Mouse (Mus musculus) lung, adult 2 months (tissue): Measurements from ENCODE around the gene Etv3. TPM values are rescaled to one million over a fixed set of nuclear protein-coding genes. Genes with fewer than 3 reads are reported as not detected.
"Not testable (repeated sequence)": the region's sequence is repeated elsewhere in the genome, so short reads cannot be mapped to it uniquely, and the experiment has no call there.

Experiments
- DNase-seq: peaks from one replicate; pipeline ENCODE4 v3.0.0; 2022
- H3K4me1 ChIP-seq: fragments of 200-500 bp; 2 replicates; pipeline ENCODE4 v1.6.1; 2011; ENCODE audit warnings: low read length; ENCODE audit not compliant: control insufficient read depth, insufficient read depth
- H3K4me3 ChIP-seq: fragments of 200-500 bp; replicated peaks from 2 replicates; pipeline ENCODE3; 2011; ENCODE audit warnings: low read depth, mild to moderate bottlenecking, control low read depth, low read length; ENCODE audit errors: extremely low read depth
- CTCF ChIP-seq: fragments of 200-500 bp; IDR thresholded peaks from 2 replicates; pipeline ENCODE4 v1.5.1; 2011; ENCODE audit warnings: mild to moderate bottlenecking, low read length, control low read depth; ENCODE audit not compliant: insufficient read depth
- POLR2A ChIP-seq: fragments of 200-500 bp; IDR thresholded peaks from 2 replicates; pipeline ENCODE4 v1.6.1; 2011; ENCODE audit warnings: low read depth, mild to moderate bottlenecking, control low read depth, low read length, borderline replicate concordance; ENCODE audit errors: extremely low read depth
- WGBS: fragments of 180-500 bp; shearing (Covaris S2); methylation state at CpG from one replicate; pipeline ENCODE4 v1.1.7; 2018; 5-methylcytosine and 5-hydroxymethylcytosine counted together
- polyA plus RNA-seq: library from polyadenylated mRNA; depleted of rRNA; stranded (reverse); fragments of >200 nt; gene quantifications from 2 replicates; pipeline ENCODE4 v1.2.3, GENCODE M21; 2012

Gene Etv3
- polyA plus RNA-seq, 1 experiment = 17.8 TPM

DNA sequence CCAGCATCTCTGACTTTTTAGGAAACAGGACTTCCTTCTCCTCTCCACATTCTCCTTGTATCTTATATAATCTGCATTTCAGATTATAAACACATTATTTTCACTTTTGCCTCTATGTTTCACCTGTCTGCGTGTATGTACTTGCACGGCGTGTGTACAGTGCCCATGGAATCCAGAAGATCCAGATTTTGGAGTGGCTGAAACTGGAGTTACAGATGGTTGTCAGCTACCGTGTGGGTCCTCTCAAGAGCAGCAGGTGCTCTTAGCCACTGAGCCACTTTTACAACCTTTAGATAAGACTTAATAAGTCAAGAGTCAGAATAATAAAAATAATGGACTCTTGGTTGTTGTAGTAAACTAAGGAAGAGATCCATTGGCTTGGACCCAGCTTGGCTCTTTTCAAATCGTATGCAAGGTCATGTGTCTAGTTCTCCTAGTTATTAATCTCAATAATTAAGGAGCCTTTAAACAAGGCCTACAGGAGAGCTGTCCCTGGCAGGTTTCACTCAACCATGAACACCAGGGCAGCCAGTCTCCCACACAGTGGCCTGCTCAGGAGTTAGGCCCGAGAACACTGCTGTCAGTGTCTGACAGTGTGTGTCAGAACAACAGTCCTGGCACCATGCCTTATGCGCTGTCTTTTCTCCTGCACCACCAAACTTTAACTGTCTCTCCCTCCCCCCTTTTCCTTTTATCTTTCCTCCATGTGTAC is 8.6 kb downstream of the Etv3 start:
- 65% methylated on average over 7 of the region's 7 CpGs for WGBS
- DNase-seq = no peak
- Histone ChIP-seq H3K4me3 (no peak overlapping the region), H3K4me1 (no peaks in the 10 kb centered on the region; the same call in 1 of the 2 replicates)
- no peak for TF ChIP-seq CTCF
- no peak for TF ChIP-seq POLR2A

DNA sequence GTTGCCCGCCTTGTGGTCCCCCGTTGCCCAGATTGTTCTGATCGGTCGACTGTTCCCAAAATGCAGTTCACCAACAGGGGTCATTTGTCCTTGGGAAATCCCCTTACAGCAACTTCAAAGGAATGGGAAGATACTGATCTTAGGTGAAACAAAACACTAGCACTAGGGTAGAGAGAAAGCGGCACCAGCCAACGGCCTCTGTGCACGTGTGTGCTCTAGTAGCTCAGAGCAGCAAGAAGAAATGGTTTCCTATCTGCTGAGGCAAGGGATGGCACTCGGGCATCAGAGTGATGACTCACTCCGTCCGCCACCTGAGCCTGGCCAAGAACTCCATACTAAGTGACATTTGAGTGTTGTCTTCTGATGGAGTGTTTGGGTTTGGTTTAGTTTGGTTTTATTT is 12.8 kb downstream of the Etv3 start:
- Histone ChIP-seq H3K4me3 (no peak overlapping the region), H3K4me1 (no peaks in the 10 kb centered on the region; the same call in 1 of the 2 replicates)
- DNase-seq = no peak
- WGBS = 54% methylated on average over 10 of the region's 10 CpGs
- TF ChIP-seq POLR2A = no peak
- TF ChIP-seq CTCF = no peak

DNA sequence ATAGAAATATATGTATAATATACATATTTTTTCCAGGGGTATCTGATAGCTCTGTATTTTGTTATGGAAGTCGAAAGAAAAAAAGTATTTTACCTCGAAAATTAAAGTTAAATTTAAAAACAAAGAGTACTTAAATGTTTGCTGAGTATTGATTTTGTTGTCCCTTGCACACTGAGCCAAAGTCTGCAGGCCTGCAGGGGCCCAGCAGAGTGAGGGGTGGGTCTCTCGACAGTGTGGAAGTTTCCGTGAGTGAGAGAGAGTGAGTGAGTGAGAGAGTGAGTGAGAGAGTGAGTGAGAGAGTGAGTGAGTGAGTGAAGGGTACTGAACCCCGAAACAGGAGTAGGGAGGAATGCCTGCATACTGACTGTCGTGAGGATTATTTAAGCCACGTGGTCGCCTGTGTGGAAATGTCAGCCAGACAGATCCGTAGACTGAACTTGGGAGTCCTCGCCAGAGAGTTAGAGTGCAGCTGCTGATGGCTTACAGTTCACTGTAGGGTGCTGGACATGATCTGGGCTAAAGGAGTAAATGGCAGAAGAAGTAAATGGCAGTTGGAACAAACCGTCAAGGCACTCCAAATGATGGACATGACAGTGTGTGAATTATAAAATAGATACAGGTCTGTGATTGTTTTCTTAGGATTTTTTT is 14.9 kb downstream of the Etv3 start:
- Histone ChIP-seq H3K4me3 (no peak overlapping the region), H3K4me1 (no peaks in the 10 kb centered on the region; the same call in 1 of the 2 replicates)
- DNase-seq = no peak
- TF ChIP-seq CTCF = no peak
- TF ChIP-seq POLR2A = no peak
- 73% methylated on average over 11 of the region's 11 CpGs for WGBS

DNA sequence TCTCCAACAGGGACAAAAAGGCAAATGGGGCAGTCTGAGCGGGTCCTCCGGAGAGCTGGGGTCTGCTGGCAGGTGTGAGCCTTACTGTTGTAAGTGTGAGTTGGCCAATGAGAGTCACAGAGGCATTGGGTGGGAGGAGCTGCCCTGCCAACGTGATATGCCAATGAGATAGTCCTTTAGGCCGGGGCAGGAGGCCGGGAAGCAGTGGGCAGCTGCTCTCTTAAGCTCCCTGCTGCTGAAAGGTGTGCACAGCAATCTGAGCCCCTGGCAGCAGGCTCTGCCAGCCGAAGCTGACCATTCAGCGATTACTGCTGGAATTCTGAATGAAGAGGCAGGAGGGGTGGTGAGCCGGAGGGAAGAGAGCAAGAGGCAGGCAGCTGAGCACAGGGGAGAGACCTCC is 15.5 kb downstream of the Etv3 start:
- H3K4me1 ChIP-seq = no peaks in the 10 kb centered on the region; the same call in 1 of the 2 replicates
- TF ChIP-seq POLR2A (no peak), CTCF (no peak)
- no peak for DNase-seq
- no peak overlapping the region for H3K4me3 ChIP-seq
- WGBS = 51% methylated on average over 8 of the region's 8 CpGs

DNA sequence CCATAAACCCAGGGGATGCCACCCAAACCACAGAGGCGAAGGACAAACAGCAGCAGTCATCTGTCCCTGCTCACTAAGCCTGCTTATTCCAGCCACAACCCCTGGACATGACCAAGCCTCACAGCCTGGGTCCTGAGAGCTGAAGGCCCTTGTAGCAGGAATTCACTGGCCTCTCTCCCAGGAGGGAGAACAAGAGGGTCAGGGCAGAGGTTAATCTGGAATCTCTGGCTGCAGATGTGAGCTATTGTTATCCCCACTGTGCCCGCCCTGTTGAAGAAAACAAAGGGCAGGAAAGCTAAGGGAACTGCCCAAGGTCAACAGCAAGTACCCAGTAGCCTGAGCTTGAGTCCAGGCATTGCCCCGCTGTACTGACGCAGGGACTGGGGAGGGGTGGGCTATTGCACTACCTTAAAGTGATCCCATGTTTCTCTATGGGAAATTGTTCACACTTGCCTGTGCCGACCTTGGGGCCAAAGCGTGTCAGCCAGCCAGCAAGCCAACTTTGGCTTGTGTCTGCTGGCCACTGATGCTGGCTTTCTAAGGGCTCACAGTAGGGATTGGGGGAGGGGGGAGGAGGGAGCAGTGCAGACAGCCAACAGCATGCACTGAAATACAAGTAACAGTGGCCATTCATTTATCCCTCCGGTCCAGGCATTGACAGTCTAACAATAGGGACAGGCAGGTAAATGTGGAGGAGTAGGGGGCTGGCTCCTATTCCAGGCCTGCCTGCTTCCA is 17.4 kb downstream of the Etv3 start:
- no peak for DNase-seq
- no peak for TF ChIP-seq CTCF
- TF ChIP-seq POLR2A = no peak
- no peaks in the 10 kb centered on the region; the same call in 1 of the 2 replicates for H3K4me1 ChIP-seq
- WGBS = 58% methylated on average over 7 of the region's 7 CpGs
- no peak overlapping the region for H3K4me3 ChIP-seq

DNA sequence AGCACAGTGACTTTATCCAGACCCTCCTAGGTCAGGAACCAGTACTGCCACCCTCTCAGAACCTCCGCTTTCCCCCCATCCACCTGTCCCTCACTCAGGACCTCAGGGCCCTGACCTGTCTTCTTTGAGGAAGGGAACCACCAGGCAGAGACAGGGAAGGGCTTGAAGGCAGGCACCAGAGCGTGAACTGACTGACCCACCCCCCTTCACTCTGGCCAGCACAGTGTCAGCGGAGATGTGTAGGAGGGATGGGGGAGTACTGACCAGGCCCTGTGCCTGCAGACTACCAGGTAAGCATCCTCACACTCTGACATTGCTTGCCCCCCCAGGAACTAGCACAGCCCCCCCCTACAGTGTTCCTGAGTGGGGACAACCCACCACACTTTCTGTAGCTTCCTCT is 20.3 kb downstream of the Etv3 start:
- 89% methylated on average over 3 of the region's 3 CpGs for WGBS
- no peak for DNase-seq
- TF ChIP-seq CTCF = no peak
- Histone ChIP-seq H3K4me3 (no peak overlapping the region), H3K4me1 (no peaks in the 10 kb centered on the region)

DNA sequence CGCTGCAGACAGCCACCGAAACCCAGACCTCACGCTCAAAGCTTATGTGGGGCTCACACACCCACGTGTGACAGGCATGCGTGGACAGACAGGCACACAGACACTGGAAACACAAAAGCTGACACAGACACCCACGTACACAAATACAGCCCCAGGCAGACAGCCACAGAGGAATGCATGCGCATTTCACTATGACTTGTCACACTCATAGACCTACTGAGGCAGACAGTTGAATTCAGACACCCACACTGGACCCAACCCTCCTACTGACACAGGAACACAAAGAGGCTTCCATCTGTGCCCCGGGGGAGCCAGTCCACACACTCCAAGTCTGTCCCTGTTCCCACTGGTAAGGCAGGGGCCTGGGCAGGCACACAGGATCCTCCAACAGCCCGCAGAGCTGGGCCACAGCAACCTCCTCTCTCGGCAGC is 21.1 kb downstream of the Etv3 start:
- 79% methylated on average over 10 of the region's 10 CpGs for WGBS
- H3K4me1 ChIP-seq = no peaks in the 10 kb centered on the region
- no peak overlapping the region for H3K4me3 ChIP-seq
- DNase-seq = no peak
- TF ChIP-seq POLR2A (no peak), CTCF (no peak)

DNA sequence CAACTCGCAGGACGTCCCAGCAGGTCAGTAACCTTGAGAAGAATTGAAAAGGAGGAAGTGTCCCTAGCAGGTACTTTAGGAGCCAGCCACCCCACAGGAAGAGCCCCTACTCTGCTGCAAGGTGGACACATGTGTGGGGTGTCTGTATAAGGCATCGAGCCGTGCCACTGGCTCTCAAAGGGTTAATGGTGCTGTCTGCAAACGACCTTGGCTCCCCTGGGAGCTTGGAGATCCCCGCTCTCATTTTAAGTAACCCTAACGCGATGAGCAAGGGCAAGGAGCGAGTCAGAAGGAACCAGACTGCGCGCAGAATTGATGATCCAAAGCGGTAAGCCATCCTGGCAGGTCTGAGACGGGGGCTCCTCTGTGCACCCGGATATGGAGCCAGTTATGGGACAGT is 24.7 kb downstream of the Etv3 start:
- Histone ChIP-seq H3K4me1 (no peaks in the 10 kb centered on the region), H3K4me3 (no peak overlapping the region)
- WGBS = 19% methylated on average over 14 of the region's 14 CpGs
- TF ChIP-seq CTCF = no peak
- no peak for TF ChIP-seq POLR2A
- no peak for DNase-seq

DNA sequence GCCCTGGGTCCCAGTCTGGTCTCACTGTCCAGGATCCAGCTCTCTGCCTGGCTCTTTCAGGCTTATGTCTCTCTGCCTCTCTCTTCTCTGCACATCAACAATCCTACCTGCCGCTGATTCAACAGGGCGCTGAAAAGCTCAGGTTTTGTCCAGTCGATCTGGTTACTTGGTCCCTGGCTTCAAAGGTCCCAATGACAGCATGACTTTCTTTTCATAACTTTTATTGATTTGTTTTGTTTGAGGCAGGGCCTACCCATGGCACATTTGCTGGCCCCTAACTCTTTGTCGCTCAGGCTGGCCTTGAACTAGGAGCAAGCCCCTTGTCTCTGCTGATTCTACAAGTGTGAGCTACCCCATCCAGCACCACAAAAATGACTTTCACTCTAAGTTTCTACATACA is 27.1 kb downstream of the Etv3 start:
- DNase-seq = no peak
- Histone ChIP-seq H3K4me3 (no peak overlapping the region), H3K4me1 (no peaks in the 10 kb centered on the region)
- TF ChIP-seq CTCF = no peak
- TF ChIP-seq POLR2A = no peak
- 91% methylated on average over 4 of the region's 4 CpGs for WGBS

DNA sequence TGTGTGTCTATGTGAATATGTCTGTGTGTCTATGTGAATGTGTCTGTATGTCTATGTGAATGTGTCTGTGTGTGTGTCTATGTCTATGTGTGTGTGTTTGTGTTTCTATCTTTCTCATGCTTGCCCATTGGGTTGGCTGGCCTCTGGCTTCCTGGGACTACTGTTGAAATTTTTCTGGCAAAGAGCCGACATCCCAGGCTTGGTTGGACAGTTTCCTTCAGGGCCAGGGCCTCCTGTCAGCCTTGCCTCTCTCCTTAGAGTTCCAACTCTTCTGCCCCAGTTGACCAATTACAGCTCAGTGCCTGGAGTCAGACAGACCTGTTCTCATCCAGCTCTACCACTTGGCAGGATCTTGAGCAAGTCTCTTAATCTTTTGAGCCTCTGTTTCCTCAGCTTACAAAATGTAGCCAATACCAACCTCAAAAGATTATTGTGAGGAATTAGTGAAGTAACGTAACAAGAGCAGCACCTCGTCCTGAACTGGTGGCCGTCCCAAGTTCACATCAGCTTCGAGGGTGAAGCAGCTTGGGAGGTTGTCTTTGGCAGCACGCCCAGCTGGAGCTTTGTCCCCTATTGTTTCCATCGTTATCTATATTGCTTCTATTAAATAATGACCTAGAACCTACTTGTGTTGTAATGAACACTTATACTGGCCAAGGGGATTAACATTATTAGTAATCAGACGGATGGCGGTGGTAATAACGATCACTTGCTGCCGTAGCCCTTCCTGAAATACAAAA is 28.2 kb downstream of the Etv3 start:
- Histone ChIP-seq H3K4me3 (no peak overlapping the region), H3K4me1 (no peaks in the 10 kb centered on the region)
- TF ChIP-seq CTCF (no peak), POLR2A (no peak)
- DNase-seq = no peak
- whole genome bisulfite sequencing = 36% methylated on average over 11 of the region's 11 CpGs

DNA sequence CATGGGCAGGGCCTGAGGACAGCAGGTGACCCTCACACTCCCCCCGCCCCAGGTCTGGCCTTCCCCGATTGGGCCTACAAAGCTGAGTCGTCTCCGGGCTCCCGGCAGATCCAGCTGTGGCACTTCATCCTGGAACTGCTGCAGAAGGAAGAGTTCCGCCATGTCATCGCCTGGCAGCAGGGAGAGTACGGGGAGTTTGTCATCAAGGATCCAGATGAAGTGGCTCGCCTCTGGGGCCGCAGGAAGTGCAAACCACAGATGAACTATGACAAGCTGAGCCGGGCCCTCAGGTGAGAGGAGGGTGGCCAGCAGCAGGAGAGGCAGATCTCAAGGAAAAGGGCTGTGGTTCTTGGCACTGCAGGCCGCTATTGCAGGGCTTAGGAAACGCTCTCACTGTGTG is 29.7 kb downstream of the Etv3 start:
- not testable (repeated sequence) for DNase-seq, H3K4me3 ChIP-seq, H3K4me1 ChIP-seq
- 74% methylated on average over 13 of the region's 13 CpGs for WGBS
